Mouse (Mus musculus) v-Abl transformed pro-B cells (cell line): ENCODE results near the gene Gm17359.

Source experiments
- in situ Hi-C, 2 experiments: fragments of 400-800 bp; cut with MboI; formaldehyde crosslinking; loops; one replicate each; pipeline ENCODE4 v1.15.1; 2025; ENCODE audit not compliant: unreplicated experiment in 2 of 2

The Gm17359 gene

DNA sequence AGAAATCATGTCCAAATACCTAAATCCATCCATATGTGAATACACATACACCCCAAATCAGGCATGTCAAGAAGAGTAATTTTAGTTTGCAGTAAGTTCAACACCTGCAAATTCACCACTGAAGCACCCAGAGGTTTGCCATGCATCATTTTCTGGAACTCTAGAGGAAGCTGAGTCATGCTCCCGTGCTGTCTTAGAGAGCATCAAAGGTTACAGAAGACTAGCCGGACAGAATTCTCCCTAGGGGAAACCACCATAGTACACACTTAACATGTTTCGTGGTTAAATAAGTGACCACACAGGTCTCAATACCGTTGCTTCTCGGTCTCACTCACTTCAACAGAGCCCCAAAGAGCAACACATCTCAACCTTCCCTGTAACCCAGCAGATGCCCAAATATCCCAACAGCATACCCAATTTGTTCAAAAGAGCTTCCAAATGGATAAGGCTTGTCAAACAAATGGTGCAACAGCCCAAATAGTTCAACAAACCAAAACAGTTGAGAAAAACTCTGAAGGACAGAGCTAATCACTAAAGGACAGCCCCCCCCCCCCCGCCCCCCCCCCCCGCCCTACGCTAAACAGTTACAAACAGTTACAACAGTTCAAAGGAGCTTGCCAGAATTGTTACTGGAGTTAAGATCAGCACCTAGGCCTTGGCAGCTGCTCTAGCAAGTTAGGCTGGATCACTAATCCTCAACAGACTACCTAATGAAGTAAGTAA lies at the start of gene Gm17359:
TSS of gene Gm17359 (plus strand) at position 618 of the 723 bp plus-strand sequence.
- in situ Hi-C loops, result loop anchor here in 1 of 2 experiments (25.0 kb wide), 1 partner anchor 374 kb away; no protein-coding TSS in a partner anchor

DNA sequence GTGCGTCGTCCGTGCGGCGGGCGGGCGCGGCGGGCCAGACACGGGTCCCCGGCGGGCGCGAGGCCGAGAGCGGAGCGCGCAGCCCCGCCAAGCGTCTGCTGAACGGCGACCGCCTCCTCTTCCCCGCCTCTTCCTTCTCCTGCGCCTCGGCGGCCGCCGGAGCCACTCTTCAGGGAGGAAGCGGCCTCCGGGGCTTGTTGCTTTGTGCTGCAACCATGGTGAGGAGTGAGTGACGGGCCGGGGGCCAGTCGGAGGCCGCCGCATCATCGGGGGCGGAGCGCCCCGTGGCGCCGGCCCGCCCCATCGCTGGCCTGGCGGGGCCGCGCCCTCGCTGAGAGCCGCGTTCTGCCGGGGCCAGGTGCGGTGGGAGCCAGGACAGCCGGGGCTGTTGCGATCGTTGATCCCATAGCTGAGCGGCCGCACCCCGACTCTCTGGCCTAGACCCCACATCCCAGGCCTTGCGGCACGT lies 49.3 kb upstream of the Gm17359 start:
- in situ Hi-C loops, result loop anchor here in 1 of 2 experiments (10.0 kb wide), 1 partner anchor 62 kb away; no protein-coding TSS in a partner anchor

DNA sequence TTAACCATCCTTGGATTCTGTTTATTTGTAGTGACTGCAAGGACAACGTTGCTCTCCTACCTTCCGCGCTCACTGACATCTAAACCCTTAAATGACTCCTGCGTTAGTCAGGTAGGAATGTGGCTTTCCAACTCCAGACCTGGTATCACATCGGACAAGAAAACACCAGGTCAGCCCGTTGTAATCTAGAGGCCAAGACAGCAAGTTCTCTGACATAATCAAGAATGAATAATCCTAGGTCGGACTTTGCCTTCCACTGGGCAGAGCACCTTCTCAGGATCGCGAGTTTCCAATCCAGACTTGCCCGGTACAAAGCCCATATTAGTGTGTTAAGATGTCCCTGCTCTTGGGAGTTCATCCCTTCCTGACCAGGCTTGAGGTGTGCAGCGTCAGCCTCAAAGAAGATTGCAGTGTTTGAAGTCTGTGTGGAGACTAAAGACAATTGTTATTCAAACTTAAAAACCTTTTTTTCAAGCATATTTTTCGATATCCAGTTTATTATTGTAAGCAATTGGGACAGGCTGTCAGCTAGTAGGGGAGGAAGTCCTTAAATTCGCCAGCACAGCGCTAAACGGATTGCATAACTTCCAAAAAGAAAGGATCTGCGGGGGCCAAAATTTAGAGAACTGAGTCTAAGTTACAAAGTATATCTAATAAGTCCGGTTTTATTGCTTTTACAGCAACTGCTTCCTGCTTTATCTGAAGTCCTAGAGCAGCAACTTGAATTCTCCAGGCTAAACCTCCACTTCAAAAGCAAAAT lies 48.6 kb upstream of the Gm17359 start:
- in situ Hi-C loops, result loop anchor here in 1 of 2 experiments (10.0 kb wide), 1 partner anchor 63 kb away; no protein-coding TSS in a partner anchor

DNA sequence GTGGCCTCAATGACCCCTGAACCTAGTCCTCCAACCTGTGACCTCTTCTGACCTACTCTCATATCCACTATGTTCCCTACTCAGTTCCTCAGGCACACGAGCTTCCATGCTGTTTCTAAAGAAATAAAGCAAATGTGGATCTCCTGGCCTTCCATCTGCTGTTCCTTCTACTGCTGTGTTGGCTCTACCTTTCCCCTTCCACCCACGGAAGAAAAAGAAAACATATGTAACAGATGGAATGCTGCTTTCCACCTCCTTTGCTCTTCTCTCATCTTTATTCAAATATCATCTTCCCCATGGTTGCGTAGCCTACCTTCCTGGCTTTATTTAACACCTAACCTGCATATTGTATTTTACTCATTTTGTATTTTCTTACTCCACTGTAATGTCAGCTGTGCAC lies 47.4 kb upstream of the Gm17359 start:
- in situ Hi-C loops, result loop anchor here in 1 of 2 experiments (10.0 kb wide), 1 partner anchor 64 kb away; no protein-coding TSS in a partner anchor

DNA sequence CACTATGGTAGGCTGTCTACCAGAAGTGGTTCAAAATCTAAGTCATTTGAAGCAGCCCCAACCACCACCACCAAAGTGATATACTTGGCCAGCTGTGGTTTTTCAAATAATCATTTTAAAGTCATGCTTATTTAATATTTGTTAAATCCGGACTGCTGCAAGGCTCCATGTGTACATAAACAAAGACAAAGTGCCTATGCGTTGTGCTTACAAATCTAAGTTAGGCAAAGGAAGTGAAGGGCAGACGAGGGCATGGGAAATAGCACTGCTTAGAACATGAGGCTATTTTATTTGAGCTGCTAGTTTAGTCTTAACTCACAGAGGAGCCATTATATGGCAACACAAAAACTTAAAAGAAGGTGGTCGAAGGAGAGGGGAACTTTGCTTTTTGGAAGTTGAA lies 43.4 kb upstream of the Gm17359 start:
- in situ Hi-C loops, result no loop called here

DNA sequence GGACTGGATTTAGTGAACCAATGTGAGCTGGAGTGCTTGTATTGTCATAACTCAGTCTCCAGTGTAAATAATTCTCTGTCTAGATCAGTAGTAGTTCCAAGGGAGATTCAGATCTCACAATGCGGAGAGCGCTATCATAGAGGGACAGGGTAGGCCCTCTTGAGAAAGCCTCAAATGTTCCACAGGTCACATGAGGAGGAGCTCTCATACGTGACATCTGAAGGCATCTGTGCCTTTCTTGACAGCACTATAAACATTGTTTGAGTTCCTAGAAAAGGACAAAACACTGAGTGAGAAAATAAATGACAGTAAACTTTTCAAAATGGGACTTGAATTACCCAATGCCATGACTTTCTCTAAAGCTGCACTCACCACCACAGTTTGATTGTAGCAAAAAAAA lies 41.8 kb upstream of the Gm17359 start:
- in situ Hi-C loops, result no loop called here

DNA sequence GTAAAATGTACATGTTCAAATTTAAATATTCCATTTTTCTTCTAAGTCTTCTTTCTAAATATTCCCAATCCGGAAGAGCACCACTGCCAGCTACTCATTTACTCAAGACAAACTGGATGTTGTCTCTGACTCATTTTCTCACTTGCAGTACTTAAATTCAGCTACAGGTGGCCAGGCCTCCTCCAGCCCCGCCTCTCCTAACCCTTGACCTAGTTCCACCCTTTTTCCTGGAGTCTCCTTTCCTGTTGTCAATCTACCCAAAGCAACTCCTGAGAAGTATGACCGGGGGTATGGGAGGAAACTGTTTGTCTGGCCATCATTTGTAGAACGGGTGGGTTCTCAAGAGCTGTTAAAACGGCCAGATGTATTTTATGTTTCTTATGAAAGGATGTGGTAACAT lies 40.4 kb upstream of the Gm17359 start:
- in situ Hi-C loops, result no loop called here

DNA sequence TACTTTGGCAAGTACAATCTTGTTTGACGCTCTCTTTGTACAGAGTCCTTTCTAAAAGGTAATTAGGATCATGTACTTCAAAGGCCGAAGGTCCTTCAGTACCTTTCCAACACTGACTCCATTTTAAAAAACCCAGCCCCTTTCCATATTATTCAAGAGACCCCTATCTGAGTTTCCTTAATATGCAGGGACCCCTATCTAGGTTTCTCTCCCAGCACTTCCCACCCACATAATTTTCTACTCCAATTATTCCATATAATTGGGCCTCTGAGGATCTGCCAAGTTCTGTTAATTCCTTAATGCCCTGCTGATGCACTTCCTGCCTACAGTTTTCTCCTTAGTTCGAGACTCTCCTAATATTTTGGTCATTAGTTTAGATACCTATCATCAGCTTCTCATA lies 39.9 kb upstream of the Gm17359 start:
- in situ Hi-C loops, result no loop called here

DNA sequence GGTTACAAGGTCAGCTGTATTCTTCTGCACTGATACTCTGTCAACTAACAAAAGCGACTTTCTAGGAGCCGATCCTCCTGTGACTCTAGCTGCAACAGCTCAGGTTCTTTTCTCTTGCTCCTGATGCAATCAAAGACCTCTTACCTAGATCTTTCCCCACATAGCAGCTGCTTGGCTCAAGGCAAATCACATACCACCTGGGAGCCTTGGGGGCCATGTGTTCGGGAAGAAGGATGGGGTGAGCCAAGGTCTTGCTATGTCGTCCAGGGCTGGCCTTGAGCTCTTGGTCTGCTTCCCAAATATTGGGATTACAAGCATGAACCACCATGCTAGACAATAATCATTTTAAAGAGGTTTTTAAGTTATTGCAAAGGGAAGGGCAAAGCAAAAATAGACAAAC lies 39.2 kb upstream of the Gm17359 start:
- in situ Hi-C loops, result no loop called here

DNA sequence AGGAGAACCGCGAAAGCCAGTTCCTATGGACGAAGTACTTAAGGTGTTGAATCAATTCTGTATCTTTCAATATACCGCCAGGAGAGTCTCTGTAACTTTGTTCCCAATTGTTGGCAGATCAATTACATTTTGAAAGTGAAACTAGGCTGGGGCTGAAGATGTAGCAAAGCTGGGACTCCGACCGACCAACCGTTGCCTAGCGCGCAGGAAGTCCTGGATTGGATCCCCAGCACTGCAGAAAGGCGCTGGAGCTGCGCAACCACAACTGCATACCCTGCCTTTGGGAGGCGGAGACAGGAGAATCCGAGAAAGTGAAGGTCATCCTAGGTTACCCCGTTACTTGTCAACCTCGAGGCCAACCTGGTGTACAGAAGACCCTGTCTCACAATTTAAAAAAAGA lies 37.1 kb upstream of the Gm17359 start:
- in situ Hi-C loops, result no loop called here

DNA sequence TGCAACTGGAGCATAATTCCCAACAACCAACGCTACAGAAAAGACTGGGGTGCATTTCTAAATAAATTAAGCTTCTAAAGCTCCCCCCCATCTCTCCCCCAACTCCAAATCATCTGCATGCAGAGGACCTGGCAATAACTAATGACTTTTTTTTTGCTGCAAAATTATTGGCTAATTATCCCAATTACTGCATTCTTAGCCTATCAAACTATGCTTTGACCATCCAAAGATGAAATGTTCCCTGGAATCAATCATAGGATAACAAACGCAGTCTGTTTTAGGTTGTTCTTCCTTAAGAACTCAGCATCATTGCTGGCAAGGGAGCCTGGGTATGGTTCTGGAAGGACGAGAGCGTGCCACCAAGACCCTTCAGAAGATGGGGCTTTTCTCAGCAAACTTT lies 27.9 kb upstream of the Gm17359 start:
- in situ Hi-C loops, result no loop called here

DNA sequence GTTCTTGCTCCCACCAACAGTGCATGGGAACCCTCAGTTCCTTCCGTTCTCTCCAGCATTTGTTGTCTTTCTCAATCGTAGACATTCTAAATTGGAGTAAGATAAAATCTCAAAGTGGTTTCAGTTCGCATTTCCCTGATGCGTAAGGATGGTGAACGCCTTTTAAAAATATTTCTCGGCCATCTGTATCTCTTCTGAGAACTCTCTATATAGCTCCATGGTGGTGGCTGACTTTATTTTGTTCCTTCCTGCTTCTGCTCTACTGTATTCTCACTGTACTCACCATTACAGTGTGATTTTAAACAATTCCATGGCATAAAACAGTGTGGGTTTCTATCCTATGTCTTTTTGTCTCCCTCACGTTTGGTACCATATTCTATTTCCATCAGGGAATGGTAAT lies 26.3 kb upstream of the Gm17359 start:
- in situ Hi-C loops, result no loop called here

DNA sequence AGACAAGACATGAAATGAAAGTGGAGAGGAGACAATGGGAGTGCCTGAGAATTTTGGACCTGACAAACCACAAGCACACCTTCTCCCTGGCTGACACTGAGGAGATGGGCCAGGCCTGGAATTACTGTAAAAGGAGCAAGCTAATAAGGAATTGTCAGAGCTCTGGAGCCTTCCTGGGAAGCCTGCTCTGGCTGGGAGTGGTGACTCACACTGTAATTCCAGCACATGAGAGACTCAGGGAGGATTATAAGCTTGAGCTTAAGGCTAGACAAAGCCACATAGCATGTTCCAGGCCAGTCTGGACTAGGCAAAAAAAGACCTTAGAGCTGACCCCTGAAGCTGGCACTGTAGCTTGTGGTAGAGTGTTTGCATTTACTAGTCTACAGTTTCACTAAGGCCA lies 24.6 kb upstream of the Gm17359 start:
- in situ Hi-C loops, result no loop called here

DNA sequence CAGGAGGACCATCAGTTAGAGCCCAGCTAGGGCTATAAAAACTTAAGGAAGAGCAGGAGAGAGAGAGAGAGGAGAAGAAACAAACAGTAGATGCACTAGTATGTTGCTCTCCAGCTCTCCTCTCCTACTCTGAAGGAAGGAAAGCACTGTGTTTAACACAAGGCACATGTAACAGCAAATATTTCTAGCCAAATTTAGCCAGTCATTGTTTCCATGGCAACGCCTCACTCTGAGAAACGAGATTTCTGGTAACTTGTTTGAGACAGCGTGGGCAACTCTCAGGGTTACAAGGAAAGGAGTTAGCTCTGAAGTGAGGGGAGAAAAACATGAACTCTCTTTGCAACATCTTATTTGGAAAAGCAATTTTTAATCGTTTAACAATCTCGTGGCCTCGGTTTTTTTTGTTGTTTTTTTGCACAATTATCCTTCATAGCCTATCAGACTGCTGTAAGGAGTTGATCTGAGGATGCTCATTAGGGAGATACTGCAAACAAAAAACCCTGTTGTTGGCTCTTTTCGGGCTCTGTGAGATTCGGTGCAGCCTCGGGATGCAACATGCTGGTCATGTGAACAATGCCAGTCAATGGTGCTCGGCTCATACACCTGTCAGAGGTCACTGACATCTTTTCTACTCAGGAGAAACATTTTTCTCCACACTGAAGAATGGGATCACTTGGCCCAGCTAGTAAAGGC lies 22.3 kb upstream of the Gm17359 start:
- in situ Hi-C loops, result no loop called here

DNA sequence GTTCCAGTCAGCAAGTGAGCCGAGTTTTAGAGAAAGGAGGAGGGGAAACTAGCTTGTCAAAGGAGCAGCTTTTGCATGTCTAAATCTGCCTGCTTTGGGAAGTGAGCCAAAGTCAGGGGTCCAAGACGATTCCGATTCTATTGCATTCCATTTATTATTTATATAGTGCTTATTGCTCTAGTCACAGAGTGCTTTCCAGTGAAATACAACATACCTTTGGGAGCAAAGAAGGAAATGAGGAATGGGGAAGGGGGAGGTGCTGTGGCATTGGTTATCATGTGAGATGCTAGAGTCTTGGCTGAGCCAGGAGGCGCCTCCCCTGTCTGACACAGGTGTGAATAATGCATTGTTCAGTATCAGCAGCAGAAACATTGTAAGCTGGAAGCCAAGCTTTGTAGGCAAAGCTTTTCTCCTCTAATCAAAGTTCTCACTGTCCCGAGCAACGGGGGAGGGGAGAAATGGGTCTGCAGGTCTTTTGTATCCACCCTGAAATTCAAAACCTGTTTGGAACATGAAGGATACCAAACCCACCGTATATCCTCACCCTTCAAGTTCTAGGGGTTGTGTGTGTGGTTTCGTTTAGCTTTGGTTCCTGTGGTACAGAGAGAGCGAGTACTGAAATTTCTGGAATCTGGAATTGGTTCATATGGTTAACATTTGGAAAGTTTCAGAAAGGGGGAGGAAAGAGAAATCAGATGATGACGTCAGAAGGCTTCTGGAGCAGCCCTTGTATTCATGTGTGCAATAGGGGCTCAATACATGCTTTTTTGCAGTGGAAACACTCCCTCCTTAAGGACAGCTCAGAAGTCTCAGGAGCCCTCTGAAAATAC lies 11.5 kb upstream of the Gm17359 start:
- in situ Hi-C loops, result loop anchor here in 1 of 2 experiments (25.0 kb wide), 1 partner anchor 363 kb away; no protein-coding TSS in a partner anchor

DNA sequence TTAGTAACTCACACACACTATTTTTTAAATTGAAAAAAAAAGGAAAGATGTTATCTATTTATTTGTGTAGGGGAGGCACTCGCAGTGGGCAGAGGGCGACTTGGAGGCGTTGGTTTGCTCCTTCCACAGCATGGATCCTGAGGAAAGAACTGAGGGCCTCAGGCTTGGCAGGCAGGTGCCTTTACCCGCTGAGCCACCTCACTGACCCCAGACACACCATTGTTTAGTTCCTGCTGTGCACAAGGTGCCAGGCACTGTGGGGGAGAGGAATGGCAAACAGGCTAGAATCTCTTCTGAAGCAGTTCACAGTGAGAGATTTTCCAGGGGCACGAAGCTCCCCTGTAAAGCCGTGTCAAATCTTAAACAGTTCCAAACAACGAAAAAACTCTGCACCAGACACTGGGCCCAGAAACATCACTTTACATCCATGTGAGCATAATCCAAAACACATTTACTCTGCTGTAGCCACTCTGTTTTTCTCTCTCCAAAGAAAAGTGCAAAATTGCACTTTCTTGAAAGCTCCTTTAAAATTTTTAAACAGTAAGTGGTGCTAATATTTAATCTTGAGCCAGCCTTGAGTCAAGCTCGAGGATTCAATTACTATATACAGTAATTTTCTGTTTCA lies 6.7 kb upstream of the Gm17359 start:
- in situ Hi-C loops, result loop anchor here in 1 of 2 experiments (25.0 kb wide), 1 partner anchor 368 kb away; no protein-coding TSS in a partner anchor

DNA sequence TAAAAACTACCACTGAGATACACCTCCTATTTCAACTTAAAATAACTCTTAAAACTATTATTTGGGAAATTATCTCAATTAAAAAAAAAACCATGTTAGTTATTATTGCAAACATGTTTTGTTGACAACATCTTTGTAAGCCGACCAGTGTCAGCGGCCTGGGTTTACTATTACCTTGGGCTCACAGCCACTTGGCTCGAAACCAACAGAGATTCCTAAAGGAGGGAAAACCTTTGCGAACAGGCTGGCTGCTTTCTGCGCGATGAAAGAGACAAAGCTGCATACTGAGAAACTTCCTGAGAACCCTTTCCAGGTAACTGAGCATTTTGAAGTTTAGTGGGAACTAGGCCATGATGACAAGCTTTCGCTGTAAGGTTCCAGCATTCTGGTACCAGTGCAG lies 3.4 kb upstream of the Gm17359 start:
- in situ Hi-C loops, result loop anchor here in 1 of 2 experiments (25.0 kb wide), 1 partner anchor 371 kb away; no protein-coding TSS in a partner anchor

DNA sequence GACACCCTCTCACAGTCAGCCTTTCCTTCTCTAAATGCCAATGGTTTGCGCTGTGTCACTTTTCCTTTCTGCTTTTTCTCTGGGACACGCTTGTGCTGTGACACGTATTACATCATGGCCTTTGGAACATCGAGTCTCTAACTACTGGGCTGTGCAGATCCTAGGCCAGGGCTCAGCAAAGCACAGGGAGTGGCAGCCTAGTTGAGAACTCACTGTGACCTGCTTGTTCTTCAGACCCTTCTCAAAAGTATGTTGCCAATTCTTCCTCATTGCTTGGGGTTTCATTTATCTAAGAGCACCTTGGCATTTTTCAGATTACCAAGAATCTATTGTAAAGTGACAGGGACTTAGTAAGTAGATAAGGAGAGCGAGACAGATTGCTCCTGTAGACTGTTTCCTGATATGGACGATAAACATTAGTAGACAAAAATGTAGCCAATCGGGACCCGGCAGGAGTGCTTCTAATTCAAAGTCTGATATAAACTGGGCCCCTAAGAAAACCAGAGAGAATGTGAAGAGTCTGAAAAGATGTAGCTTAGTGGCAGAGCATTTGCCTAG lies 2.7 kb upstream of the Gm17359 start:
- in situ Hi-C loops, result loop anchor here in 1 of 2 experiments (25.0 kb wide), 1 partner anchor 371 kb away; no protein-coding TSS in a partner anchor

DNA sequence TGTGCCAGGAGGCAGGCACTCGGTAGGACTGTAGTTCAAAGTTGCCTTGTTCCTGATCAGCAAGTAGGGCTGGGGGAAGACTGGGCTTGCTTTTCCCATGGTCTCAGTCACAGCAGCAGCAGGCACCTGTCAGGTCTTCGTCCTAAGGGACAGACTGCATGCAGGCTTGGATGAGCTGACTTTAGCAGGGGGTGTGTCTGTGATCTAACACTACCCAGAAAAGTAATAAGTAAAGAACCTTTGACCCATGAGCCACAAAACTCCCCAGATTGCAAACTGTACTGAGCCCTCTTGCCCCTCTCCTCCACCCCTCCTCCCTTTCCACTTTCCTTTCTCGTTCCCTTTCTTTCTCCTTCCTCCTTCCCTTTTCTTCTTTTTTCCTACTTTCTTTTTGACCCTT lies 4.3 kb downstream of the Gm17359 start:
- in situ Hi-C loops, result loop anchor here in 1 of 2 experiments (25.0 kb wide), 1 partner anchor 378 kb away; no protein-coding TSS in a partner anchor
